Mouse (Mus musculus): ENCODE data around the gene Ppp6r2. TPM values are rescaled to one million over a fixed set of nuclear protein-coding genes. Genes with fewer than 3 reads are reported as not detected.
A peak's percentile ranks its signal among the peaks of the same experiment; 100 is the strongest.

The Ppp6r2 gene
- polyA plus RNA-seq, 1 experiment from 2014 or later, result 23.9 TPM

- no peak for ATAC-seq
- peaks cover 37% of the 10 kb centered on the region for H3K36me3 ChIP-seq
- H3K4me1 ChIP-seq (replicated peaks), result no peaks in the 10 kb centered on the region
Measured at GRCm38 (mm10) chr15:89285004-89285403, 73.7 kb downstream of the Ppp6r2 start.

GRCm38 (mm10) chr15:89285478-89285877, 74.1 kb downstream of the Ppp6r2 start:
- Histone ChIP-seq H3K4me2 (replicated peaks) (no peak overlapping the region), H3K27me3 (replicated peaks) (no peaks in the 10 kb centered on the region), H3K36me3 (peaks cover 34% of the 10 kb centered on the region), H3K9ac (no peak overlapping the region), H3K27ac (no peak overlapping the region), H3K9me3 (no peaks in the 10 kb centered on the region), H3K4me1 (replicated peaks) (no peaks in the 10 kb centered on the region), H3K4me3 (replicated peaks) (no peak overlapping the region)
- ATAC-seq, result 0 out of 2 replicates have a peak, but pooled peaks have one; percentile 22
- WGBS, result 90% methylated on average over 5 of the region's 5 CpGs

More at GRCm38 (mm10) chr15:89285004-89285403, 73.7 kb downstream of the Ppp6r2 start:
- Histone ChIP-seq H3K4me3 (replicated peaks) (no peak overlapping the region), H3K9ac (no peak overlapping the region), H3K27me3 (replicated peaks) (no peaks in the 10 kb centered on the region), H3K27ac (no peak overlapping the region), H3K4me2 (replicated peaks) (no peak overlapping the region), H3K9me3 (no peaks in the 10 kb centered on the region)

GRCm38 (mm10) chr15:89286114-89286513, 74.8 kb downstream of the Ppp6r2 start:
- no peak overlapping the region for H3K4me3 ChIP-seq (replicated peaks)
- WGBS, result 74% methylated on average over 7 of the region's 7 CpGs
- ATAC-seq, result no peak
- no peaks in the 10 kb centered on the region for H3K9me3 ChIP-seq
- no peak overlapping the region for H3K4me2 ChIP-seq (replicated peaks)
- no peaks in the 10 kb centered on the region for H3K27me3 ChIP-seq (replicated peaks)
- H3K4me1 ChIP-seq (replicated peaks), result no peaks in the 10 kb centered on the region
- no peak overlapping the region for H3K27ac ChIP-seq
- peaks cover 30% of the 10 kb centered on the region for H3K36me3 ChIP-seq
- no peak overlapping the region for H3K9ac ChIP-seq

GRCm38 (mm10) chr15:89286582-89286981, 75.2 kb downstream of the Ppp6r2 start:
- H3K36me3 ChIP-seq, result peaks cover 27% of the 10 kb centered on the region; the same call in 1 of the 2 replicates
- no peaks in the 10 kb centered on the region for H3K27me3 ChIP-seq (replicated peaks)
- 82% methylated on average over 5 of the region's 5 CpGs for WGBS
- H3K9me3 ChIP-seq, result no peaks in the 10 kb centered on the region
- H3K4me3 ChIP-seq (replicated peaks), result no peak overlapping the region
- H3K4me1 ChIP-seq (replicated peaks), result no peaks in the 10 kb centered on the region
- no peak overlapping the region for H3K4me2 ChIP-seq (replicated peaks)
- ATAC-seq, result no peak
- no peak overlapping the region for H3K9ac ChIP-seq
- no peak overlapping the region for H3K27ac ChIP-seq

- H3K9ac ChIP-seq, result no peak overlapping the region
- peaks cover 31% of the 10 kb centered on the region for H3K36me3 ChIP-seq
- H3K4me3 ChIP-seq (replicated peaks), result no peak overlapping the region
- no peak overlapping the region for H3K4me2 ChIP-seq (replicated peaks)
- WGBS, result 82% methylated on average over 23 of the region's 23 CpGs
- no peak for ATAC-seq
- no peaks in the 10 kb centered on the region for H3K9me3 ChIP-seq
- no peaks in the 10 kb centered on the region for H3K27me3 ChIP-seq (replicated peaks)
- no peak overlapping the region for H3K27ac ChIP-seq
- H3K4me1 ChIP-seq (replicated peaks), result no peaks in the 10 kb centered on the region
Measured at GRCm38 (mm10) chr15:89288227-89288767, 76.9 kb downstream of the Ppp6r2 start.

- H3K4me1 ChIP-seq (replicated peaks), result no peaks in the 10 kb centered on the region
- H3K27ac ChIP-seq, result no peak overlapping the region
- peaks cover 42% of the 10 kb centered on the region for H3K36me3 ChIP-seq
- ATAC-seq, result no peak
- WGBS, result 94% methylated on average over 11 of the region's 11 CpGs
- H3K9ac ChIP-seq, result no peak overlapping the region
- no peak overlapping the region for H3K4me3 ChIP-seq (replicated peaks)
- no peaks in the 10 kb centered on the region for H3K9me3 ChIP-seq
- no peak overlapping the region for H3K4me2 ChIP-seq (replicated peaks)
- no peaks in the 10 kb centered on the region for H3K27me3 ChIP-seq (replicated peaks)
Measured at GRCm38 (mm10) chr15:89289455-89289854, 78.1 kb downstream of the Ppp6r2 start.

- H3K4me3 ChIP-seq (replicated peaks), result no peak overlapping the region
- H3K4me1 ChIP-seq (replicated peaks), result 0 out of 2 replicates have a peak, but pooled peaks cover 2% of the 10 kb centered on the region
- no peak overlapping the region for H3K27ac ChIP-seq
- no peak overlapping the region for H3K9ac ChIP-seq
- H3K9me3 ChIP-seq, result no peaks in the 10 kb centered on the region
- no peak overlapping the region for H3K4me2 ChIP-seq (replicated peaks)
- peaks cover 55% of the 10 kb centered on the region for H3K36me3 ChIP-seq
- no peak for ATAC-seq
- H3K27me3 ChIP-seq (replicated peaks), result no peaks in the 10 kb centered on the region
- WGBS, result 83% methylated on average over 3 of the region's 3 CpGs
Measured at GRCm38 (mm10) chr15:89291521-89291920, 80.2 kb downstream of the Ppp6r2 start.

- WGBS, result 48% methylated on average over 2 of the region's 2 CpGs
- H3K27me3 ChIP-seq (replicated peaks), result no peaks in the 10 kb centered on the region
- no peak overlapping the region for H3K4me2 ChIP-seq (replicated peaks)
- H3K4me3 ChIP-seq (replicated peaks), result no peak overlapping the region
- no peak overlapping the region for H3K27ac ChIP-seq
- no peak for ATAC-seq
- peaks cover 52% of the 10 kb centered on the region for H3K36me3 ChIP-seq
- H3K9me3 ChIP-seq, result no peaks in the 10 kb centered on the region
- 0 out of 2 replicates have a peak, but pooled peaks cover 2% of the 10 kb centered on the region for H3K4me1 ChIP-seq (replicated peaks)
- no peak overlapping the region for H3K9ac ChIP-seq
Measured at GRCm38 (mm10) chr15:89292795-89293194, 81.4 kb downstream of the Ppp6r2 start.

GRCm38 (mm10) chr15:89293778-89294177, 82.4 kb downstream of the Ppp6r2 start:
- Histone ChIP-seq H3K27ac (no peak overlapping the region), H3K9me3 (no peaks in the 10 kb centered on the region), H3K36me3 (peaks cover 46% of the 10 kb centered on the region), H3K4me1 (replicated peaks) (0 out of 2 replicates have a peak, but pooled peaks cover 2% of the 10 kb centered on the region), H3K4me2 (replicated peaks) (no peak overlapping the region), H3K9ac (no peak overlapping the region), H3K4me3 (replicated peaks) (no peak overlapping the region), H3K27me3 (replicated peaks) (no peaks in the 10 kb centered on the region)
- no peak for ATAC-seq
- WGBS, result 92% methylated on average over 10 of the region's 10 CpGs

- Histone ChIP-seq H3K9me3 (no peaks in the 10 kb centered on the region), H3K27ac (no peak overlapping the region), H3K36me3 (peaks cover 50% of the 10 kb centered on the region), H3K9ac (no peak overlapping the region), H3K27me3 (replicated peaks) (no peaks in the 10 kb centered on the region), H3K4me3 (replicated peaks) (no peak overlapping the region), H3K4me2 (replicated peaks) (no peak overlapping the region), H3K4me1 (replicated peaks) (0 out of 2 replicates have a peak, but pooled peaks cover 2% of the 10 kb centered on the region)
- 86% methylated on average over 8 of the region's 8 CpGs for WGBS
- no peak for ATAC-seq
Measured at GRCm38 (mm10) chr15:89295580-89296165, 84.3 kb downstream of the Ppp6r2 start.

- H3K4me1 ChIP-seq (replicated peaks), result 0 out of 2 replicates have a peak, but pooled peaks cover 2% of the 10 kb centered on the region
- no peak overlapping the region for H3K27ac ChIP-seq
- H3K9ac ChIP-seq, result no peak overlapping the region
- ATAC-seq, result peak; percentile 67; the same call in 1 of the 2 replicates
- no peaks in the 10 kb centered on the region for H3K9me3 ChIP-seq
- H3K4me2 ChIP-seq (replicated peaks), result no peak overlapping the region
- H3K27me3 ChIP-seq (replicated peaks), result no peaks in the 10 kb centered on the region
- H3K36me3 ChIP-seq, result peaks cover 53% of the 10 kb centered on the region
- H3K4me3 ChIP-seq (replicated peaks), result no peak overlapping the region
- WGBS, result 41% methylated on average over 1 of the region's 1 CpGs
Measured at GRCm38 (mm10) chr15:89296465-89296864, 85.1 kb downstream of the Ppp6r2 start.

GRCm38 (mm10) chr15:89297695-89298094, 86.3 kb downstream of the Ppp6r2 start:
- no peaks in the 10 kb centered on the region for H3K27me3 ChIP-seq (replicated peaks)
- no peak overlapping the region for H3K27ac ChIP-seq
- H3K9me3 ChIP-seq, result no peaks in the 10 kb centered on the region
- no peak overlapping the region for H3K4me3 ChIP-seq (replicated peaks)
- no peak for ATAC-seq
- H3K36me3 ChIP-seq, result peaks cover 53% of the 10 kb centered on the region
- 0 out of 2 replicates have a peak, but pooled peaks cover 2% of the 10 kb centered on the region for H3K4me1 ChIP-seq (replicated peaks)
- no peak overlapping the region for H3K4me2 ChIP-seq (replicated peaks)
- WGBS, result 87% methylated on average over 2 of the region's 2 CpGs
- no peak overlapping the region for H3K9ac ChIP-seq

GRCm38 (mm10) chr15:89300180-89300579, 88.8 kb downstream of the Ppp6r2 start:
- no peaks in the 10 kb centered on the region for H3K27me3 ChIP-seq (replicated peaks)
- no peak overlapping the region for H3K4me3 ChIP-seq (replicated peaks)
- H3K4me2 ChIP-seq (replicated peaks), result no peak overlapping the region
- H3K27ac ChIP-seq, result no peak overlapping the region
- peaks cover 54% of the 10 kb centered on the region for H3K36me3 ChIP-seq
- H3K4me1 ChIP-seq (replicated peaks), result 0 out of 2 replicates have a peak, but pooled peaks cover 2% of the 10 kb centered on the region
- H3K9me3 ChIP-seq, result no peaks in the 10 kb centered on the region
- WGBS, result 93% methylated on average over 13 of the region's 13 CpGs
- no peak overlapping the region for H3K9ac ChIP-seq
- no peak for ATAC-seq
